Mouse (Mus musculus) heart, postnatal 0 days (tissue): ENCODE data around the gene Olfr806. TPM values are rescaled to one million over a fixed set of nuclear protein-coding genes. Genes with fewer than 3 reads are reported as not detected.

Experiments used
- ATAC-seq: fragments of 200-750 bp; cut with Nextera tagmentation; 2 replicates; pipeline ENCODE4 v1.8.0; 2017; ENCODE audit warnings: low read depth, moderate number of reproducible peaks, moderate library complexity; ENCODE audit not compliant: insufficient read depth
- DNase-seq: peaks from one replicate; pipeline ENCODE4 v3.0.0-alpha.2; 2016; ENCODE audit warnings: low spot score
- H3K27ac ChIP-seq: fragments of 300-500 bp; sonication (generic); 2 replicates; pipeline ENCODE4 v1.5.1; 2014; ENCODE audit warnings: low read depth, mild to moderate bottlenecking
- H3K27me3 ChIP-seq: fragments of 300-500 bp; sonication (generic); 2 replicates; pipeline ENCODE4 v1.6.1; 2014; ENCODE audit warnings: low read length, mixed read lengths; ENCODE audit not compliant: control insufficient read depth, insufficient read depth
- H3K36me3 ChIP-seq: fragments of 300-500 bp; sonication (generic); replicated peaks from 2 replicates; pipeline ENCODE4 v1.6.1; 2014; ENCODE audit warnings: low read length, mixed read lengths; ENCODE audit not compliant: control insufficient read depth, insufficient read depth
- H3K4me1 ChIP-seq: fragments of 300-500 bp; sonication (generic); 2 replicates; pipeline ENCODE4 v1.6.1; 2014; ENCODE audit warnings: antibody characterized with exemption; ENCODE audit not compliant: control insufficient read depth, insufficient read depth
- H3K4me2 ChIP-seq: fragments of 300-500 bp; sonication (generic); 2 replicates; pipeline ENCODE4 v1.6.1; 2014; ENCODE audit warnings: low read depth, mild to moderate bottlenecking, low read length, moderate library complexity
- H3K4me3 ChIP-seq: fragments of 300-500 bp; sonication (generic); 2 replicates; pipeline ENCODE4 v1.5.1; 2014; ENCODE audit warnings: low read depth, low read length
- H3K9ac ChIP-seq: fragments of 300-500 bp; sonication (generic); replicated peaks from 2 replicates; pipeline ENCODE4 v1.6.1; 2014; ENCODE audit warnings: low read depth, low read length, mixed read lengths
- H3K9me3 ChIP-seq: fragments of 300-500 bp; sonication (generic); replicated peaks from 2 replicates; pipeline ENCODE4 v1.6.1; 2016; ENCODE audit warnings: low read length; ENCODE audit not compliant: control insufficient read depth
- CTCF ChIP-seq: IDR thresholded peaks from 2 replicates; pipeline ENCODE4 v1.5.1; 2016; ENCODE audit warnings: antibody characterized with exemption, control low read depth, low read depth
- EP300 ChIP-seq: IDR thresholded peaks from 2 replicates; pipeline ENCODE4 v1.6.1; 2016; ENCODE audit warnings: antibody characterized with exemption, low read depth
- WGBS: fragments of 180-500 bp; shearing (Covaris S2); extraction: QIAGEN DNeasy Blood & Tissue Kit; methylation state at CpG from one replicate; pipeline ENCODE4 v1.1.7; 2014; 5-methylcytosine and 5-hydroxymethylcytosine counted together
- polyA plus RNA-seq: library from polyadenylated mRNA; unstranded; fragments of >200 nt; fragmentation: Nextera tagmentation; extraction: Ambion mirVana; gene quantifications from 2 replicates; pipeline ENCODE4 v1.2.1, GENCODE M21; 2015
- total RNA-seq: library from RNA; depleted of rRNA; stranded (reverse); fragments of >200 nt; gene quantifications from 2 replicates; pipeline ENCODE4 v1.2.3, GENCODE M21; 2014; ENCODE audit warnings: low replicate concordance; rRNA removed

Olfr806 gene
- total RNA-seq, result not detected in 2 replicates
- not detected in 2 replicates for polyA plus RNA-seq

DNA sequence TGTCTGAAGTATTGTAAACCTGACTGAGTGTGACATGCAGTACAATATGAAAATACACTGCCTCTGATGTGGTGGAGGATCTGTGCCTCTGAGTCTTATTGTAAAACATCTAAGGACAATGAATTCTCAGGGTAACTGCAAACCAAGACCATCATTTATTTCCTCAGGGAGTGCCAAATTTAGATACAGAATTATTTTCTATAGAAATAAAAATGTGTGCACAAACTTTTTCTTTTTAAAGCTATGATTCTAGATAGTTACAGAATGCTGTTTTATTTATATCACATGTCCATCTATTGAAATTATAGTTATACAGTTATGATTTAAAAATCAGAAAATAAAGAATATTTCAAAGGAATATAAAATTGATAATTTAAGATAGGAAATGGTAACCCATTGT is at the start of gene Olfr806:
Olfr806 (minus strand) TSS at position 101 of the 400 bp plus-strand sequence.
- Histone ChIP-seq H3K27ac (no peak within 1 kb of the TSS), H3K9ac (no peak within 1 kb of the TSS)

DNA sequence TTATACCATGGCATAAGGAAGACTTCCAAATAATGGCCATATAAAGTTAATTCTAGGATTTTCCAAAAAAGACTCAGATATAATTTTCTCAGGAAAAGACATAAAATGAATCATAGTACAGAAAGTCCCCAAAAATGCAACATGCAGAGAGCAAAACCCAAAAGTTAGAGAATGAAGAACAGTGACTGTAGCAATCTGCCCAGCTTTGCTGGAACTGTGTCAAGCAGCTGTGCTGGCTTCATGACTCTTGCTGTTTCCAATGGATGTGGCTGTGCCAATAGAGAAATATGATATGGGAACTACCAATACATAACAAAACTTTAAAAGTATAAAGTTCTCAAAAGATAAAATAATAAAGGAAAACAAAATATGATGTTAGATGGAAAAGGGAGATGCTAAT is 36.4 kb upstream of the Olfr806 start:
- no peak for TF ChIP-seq EP300
- no peak for TF ChIP-seq CTCF
- H3K4me3 ChIP-seq, result no peak overlapping the region
- no peak overlapping the region for H3K27ac ChIP-seq
- H3K9me3 ChIP-seq, result no peaks in the 10 kb centered on the region
- no peak overlapping the region for H3K9ac ChIP-seq
- ATAC-seq (no peak), DNase-seq (no peak)
- no peaks in the 10 kb centered on the region for H3K36me3 ChIP-seq
- H3K4me1 ChIP-seq, result no peaks in the 10 kb centered on the region
- H3K4me2 ChIP-seq, result no peak overlapping the region
- no peaks in the 10 kb centered on the region for H3K27me3 ChIP-seq

More for the DNA sequence above, at the start of gene Olfr806:
- no peaks in the 10 kb centered on the region for H3K4me1 ChIP-seq
- no peaks in the 10 kb centered on the region for H3K27me3 ChIP-seq
- ATAC-seq, result no peak
- no peak within 1 kb of the TSS for H3K4me2 ChIP-seq
- no peak for TF ChIP-seq CTCF
- no peak for TF ChIP-seq EP300
- DNase-seq, result no peak
- no peaks in the 10 kb centered on the region for H3K9me3 ChIP-seq
- no peaks in the 10 kb centered on the region for H3K36me3 ChIP-seq
- H3K4me3 ChIP-seq, result no peak within 1 kb of the TSS

DNA sequence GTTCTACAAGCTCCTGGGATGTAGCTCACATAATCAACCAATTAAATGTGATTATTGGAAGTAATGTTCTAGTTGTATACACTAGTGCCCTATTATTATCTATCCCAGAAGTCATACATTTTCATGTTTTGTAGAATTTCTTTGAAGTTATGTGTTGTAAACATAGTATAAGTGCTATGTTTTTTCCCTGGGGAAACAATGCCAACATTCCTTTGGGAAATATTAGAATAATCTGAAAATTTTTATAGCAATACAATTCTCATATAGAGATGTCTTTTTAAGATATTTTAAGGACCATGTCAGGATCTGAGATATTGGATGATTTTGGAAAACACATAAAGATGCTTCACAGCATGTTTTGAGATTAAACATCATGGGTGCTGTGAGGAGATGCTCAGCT is 32.6 kb upstream of the Olfr806 start, which contains the start of gene Olfr809:
Olfr809 (plus strand) TSS at position 301 of the 400 bp plus-strand sequence.
- H3K27me3 ChIP-seq, result no peaks in the 10 kb centered on the region
- no peak within 1 kb of the TSS for H3K9ac ChIP-seq
- no peak for DNase-seq
- ATAC-seq, result no peak
- no peak within 1 kb of the TSS for H3K27ac ChIP-seq
- no peaks in the 10 kb centered on the region for H3K36me3 ChIP-seq
- no peaks in the 10 kb centered on the region for H3K9me3 ChIP-seq
- TF ChIP-seq CTCF (no peak), EP300 (no peak)
- H3K4me1 ChIP-seq, result no peaks in the 10 kb centered on the region
- H3K4me2 ChIP-seq, result no peak within 1 kb of the TSS
- no peak within 1 kb of the TSS for H3K4me3 ChIP-seq

DNA sequence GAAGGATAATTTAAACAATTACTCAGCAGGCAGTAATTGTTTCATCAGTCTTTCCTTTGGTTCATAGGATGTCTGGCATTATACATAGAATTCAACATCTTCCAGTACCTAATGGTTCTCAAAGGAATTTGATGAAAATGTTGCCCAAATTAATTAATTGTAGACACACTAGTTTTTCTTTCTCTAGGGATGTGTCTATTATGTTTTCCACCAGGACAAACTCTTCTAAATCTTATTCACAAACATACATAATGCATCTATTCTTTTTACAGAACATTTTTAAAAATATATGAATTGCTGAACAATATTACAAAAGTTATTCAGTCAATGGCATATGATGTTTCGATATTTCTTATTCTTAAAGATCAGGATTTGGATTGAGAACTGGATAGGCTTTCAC is 23.5 kb upstream of the Olfr806 start, which contains the start of gene Olfr808:
Olfr808 (plus strand) TSS at position 301 of the 400 bp plus-strand sequence.
- DNase-seq (no peak), ATAC-seq (no peak)
- H3K4me1 ChIP-seq, result no peaks in the 10 kb centered on the region
- WGBS, result 76% methylated on average over 1 of the region's 1 CpGs
- H3K36me3 ChIP-seq, result no peaks in the 10 kb centered on the region
- H3K9ac ChIP-seq, result no peak within 1 kb of the TSS
- no peak within 1 kb of the TSS for H3K4me2 ChIP-seq
- no peak within 1 kb of the TSS for H3K27ac ChIP-seq
- H3K9me3 ChIP-seq, result no peaks in the 10 kb centered on the region
- no peak for TF ChIP-seq EP300
- no peak for TF ChIP-seq CTCF
- no peak within 1 kb of the TSS for H3K4me3 ChIP-seq
- H3K27me3 ChIP-seq, result no peaks in the 10 kb centered on the region

DNA sequence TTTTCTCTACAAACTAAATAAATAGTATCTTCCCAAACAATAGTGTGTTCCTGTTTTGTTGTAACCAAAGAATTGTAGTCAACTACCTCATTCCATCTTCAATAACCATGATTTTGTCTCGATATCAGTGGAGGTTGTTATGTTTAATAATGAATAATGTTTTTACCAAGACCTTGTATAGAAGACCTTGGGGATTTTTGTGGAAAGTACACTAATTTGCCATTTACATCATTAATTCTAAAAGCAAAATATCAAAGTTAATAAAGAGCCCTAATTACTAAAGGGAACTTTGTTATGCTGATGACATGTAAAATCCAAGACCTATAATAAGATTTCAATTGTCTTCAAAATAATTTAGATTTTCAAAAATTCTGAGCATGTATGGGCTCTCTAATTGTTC is 16.0 kb upstream of the Olfr806 start, which contains the start of gene Olfr807:
Olfr807 (minus strand) TSS at position 101 of the 400 bp plus-strand sequence.
- TF ChIP-seq EP300, result no peak
- TF ChIP-seq CTCF, result no peak
- 70% methylated on average over 1 of the region's 1 CpGs for WGBS

GRCm38 (mm10) chr10:129729275-129729674 is 12.4 kb downstream of the Olfr806 start, which contains the start of gene Olfr805:
TSS of gene Olfr805 (minus strand) at chr10:129729375.
- WGBS, result 89% methylated on average over 2 of the region's 2 CpGs
- DNase-seq, result no peak
- no peak within 1 kb of the TSS for H3K4me3 ChIP-seq
- no peak within 1 kb of the TSS for H3K9ac ChIP-seq
- TF ChIP-seq EP300 (no peak), CTCF (no peak)
- H3K36me3 ChIP-seq, result no peaks in the 10 kb centered on the region
- H3K9me3 ChIP-seq, result no peaks in the 10 kb centered on the region
- no peak within 1 kb of the TSS for H3K27ac ChIP-seq
- H3K4me1 ChIP-seq, result no peaks in the 10 kb centered on the region
- H3K27me3 ChIP-seq, result no peaks in the 10 kb centered on the region
- ATAC-seq, result no peak
- H3K4me2 ChIP-seq, result no peak within 1 kb of the TSS

More for the DNA sequence above, 16.0 kb upstream of the Olfr806 start, which contains the start of gene Olfr807:
- H3K36me3 ChIP-seq, result no peaks in the 10 kb centered on the region
- ATAC-seq, result no peak
- H3K27me3 ChIP-seq, result no peaks in the 10 kb centered on the region
- no peak within 1 kb of the TSS for H3K9ac ChIP-seq
- no peaks in the 10 kb centered on the region for H3K4me1 ChIP-seq
- DNase-seq, result no peak
- no peaks in the 10 kb centered on the region for H3K9me3 ChIP-seq
- no peak within 1 kb of the TSS for H3K4me3 ChIP-seq
- no peak within 1 kb of the TSS for H3K27ac ChIP-seq
- no peak within 1 kb of the TSS for H3K4me2 ChIP-seq
